ENCODE assay signal across 7 mouse cellular contexts in the genomic region with DNA sequence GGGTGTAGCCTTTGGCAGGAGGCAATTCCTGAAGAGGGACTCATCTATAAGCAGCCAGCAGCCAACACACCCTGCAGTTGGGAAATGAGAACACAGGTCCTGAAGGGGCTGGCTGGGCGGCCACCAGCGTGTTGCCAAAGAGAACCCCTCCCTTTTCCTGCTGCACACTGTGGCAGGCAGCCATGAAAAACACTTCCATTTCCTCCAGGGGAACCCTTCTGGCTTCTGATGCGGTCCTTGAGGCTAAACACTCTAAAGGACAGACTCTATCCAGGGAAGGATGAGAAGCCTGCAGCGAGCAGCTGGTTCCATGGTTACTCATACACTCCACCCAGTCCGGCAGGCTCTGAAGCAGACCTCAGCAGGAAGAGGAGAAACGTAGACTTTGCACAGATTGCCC.
A peak's percentile ranks its signal among the peaks of the same experiment; 100 is the strongest.
DNase-seq lines count a peak whose midpoint lies in the region; ATAC-seq and TF ChIP-seq lines count a peak whose summit lies in the region.

No protein-coding gene starts in this region.

- H3K9ac ChIP-seq in heart, embryonic 13.5 days = no peak overlapping the region

- peak; percentile 40 for DNase-seq in right cerebral cortex, adult 18-20 months
- no peak for DNase-seq in right cerebral cortex, postnatal 4 days
- DNase-seq in kidney, postnatal 25 days = peak; percentile 81 to 91
- no peak for DNase-seq in yolk sac, embryonic 10.5 days (ENCODE audit: low spot score)

- H3K9me3 ChIP-seq in heart, embryonic 13.5 days = no peaks in the 10 kb centered on the region

- 41% methylated on average over 6 of the region's 6 CpGs for WGBS in heart, embryonic 13.5 days

- H3K4me2 ChIP-seq in heart, embryonic 13.5 days = 0 out of 2 replicates have a peak overlapping the region, but pooled peaks have one; percentile 16

- H3K4me1 ChIP-seq in cortical plate, adult 2 months (ENCODE audit: control insufficient read depth, insufficient read depth, low read length) = peaks cover 4% of the 10 kb centered on the region
- peaks cover 42% of the 10 kb centered on the region for H3K4me1 ChIP-seq in heart, embryonic 13.5 days

- H3K36me3 ChIP-seq in heart, embryonic 13.5 days = no peaks in the 10 kb centered on the region

- H3K27ac ChIP-seq in cortical plate, adult 2 months (ENCODE audit: insufficient read depth, low read length) = 0 out of 2 replicates have a peak overlapping the region, but pooled peaks have one; percentile 2
- peak overlapping the region; percentile 74 for H3K27ac ChIP-seq in heart, embryonic 13.5 days (replicated peaks)

- H3K27me3 ChIP-seq in heart, embryonic 13.5 days (replicated peaks) = no peaks in the 10 kb centered on the region

- no peak overlapping the region for H3K4me3 ChIP-seq in cortical plate, adult 2 months (ENCODE audit: insufficient read depth, low read length)
- no peak overlapping the region for H3K4me3 ChIP-seq in heart, embryonic 13.5 days

- peak; percentile 75; the same call in 1 of the 2 replicates for ATAC-seq in heart, embryonic 13.5 days (ENCODE audit: extremely low read depth, insufficient number of reproducible peaks, low FRiP score, low TSS enrichment)
- ATAC-seq in megakaryocyte, adult 5-6 weeks (ENCODE audit: poor library complexity, severe bottlenecking) = peak; percentile 98

- no peak for TF ChIP-seq POLR2A in cortical plate, adult 2 months (IDR thresholded peaks at IDR 0.05; ENCODE audit: extremely low read depth, insufficient read depth, low read length)

- no peak for TF ChIP-seq CTCF in cortical plate, adult 2 months (IDR thresholded peaks at IDR 0.05; ENCODE audit: extremely low read depth, insufficient read depth, low read length)

Comparison
In these comparisons a context has a peak if more than half of its experiments do, and no peak if none do; other contexts are left out.
1. DNase-seq: peak in right cerebral cortex, adult 18-20 months (single experiment) and kidney, postnatal 25 days (2 of 2); none in right cerebral cortex, postnatal 4 days (single experiment) and yolk sac, embryonic 10.5 days (single experiment).